Mouse (Mus musculus): Measurements from ENCODE around the gene Tnfrsf9.

DNA sequence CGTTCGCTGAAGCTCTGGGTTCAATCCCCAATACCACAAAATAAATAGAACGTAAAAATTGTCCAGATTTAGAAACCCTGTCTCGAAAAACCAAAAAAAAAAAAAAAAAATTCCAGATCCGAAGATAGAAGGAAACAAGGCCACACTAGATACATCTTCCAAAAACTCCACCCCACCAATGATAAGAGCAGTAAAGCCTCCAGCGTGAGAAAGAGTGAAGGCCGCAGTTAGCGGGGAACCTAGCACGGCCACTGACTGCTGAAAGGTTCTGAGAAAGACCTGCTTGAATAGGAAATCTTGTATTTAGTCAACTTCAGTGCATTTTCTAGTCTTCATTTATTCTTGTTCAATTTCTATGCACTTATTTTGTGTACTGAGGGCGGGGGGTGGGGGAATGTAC is 39.0 kb upstream of the Tnfrsf9 start:
- no peak for TF ChIP-seq POLR2A (IDR thresholded peaks at IDR 0.05; ENCODE audit: borderline replicate concordance, control insufficient read depth, low read depth, low read length)
- no peak for TF ChIP-seq CTCF (IDR thresholded peaks at IDR 0.05; ENCODE audit: control insufficient read depth, insufficient read depth, low read length)

Data from bone marrow, adult 2 months (tissue).